Mouse (Mus musculus) lung, embryonic 14.5 days (tissue): Measurements from ENCODE around the gene Ufsp2. TPM values are rescaled to one million over a fixed set of nuclear protein-coding genes. Genes with fewer than 3 reads are reported as not detected.

Experiments used
- ATAC-seq: fragments of 200-750 bp; cut with Nextera tagmentation; 2 replicates; pipeline ENCODE4 v1.8.0; 2017; ENCODE audit warnings: mild to moderate bottlenecking, moderate TSS enrichment, moderate library complexity; ENCODE audit not compliant: insufficient read depth
- DNase-seq: peaks from one replicate; pipeline ENCODE4 v3.0.0-alpha.2; 2015
- H3K27ac ChIP-seq: fragments of 300-500 bp; sonication (generic); 2 replicates; pipeline ENCODE4 v1.5.1; 2014; ENCODE audit warnings: low read depth, mild to moderate bottlenecking, moderate library complexity
- H3K27me3 ChIP-seq: fragments of 300-500 bp; sonication (generic); 2 replicates; pipeline ENCODE4 v1.6.1; 2014; ENCODE audit warnings: low read length, control low read depth; ENCODE audit not compliant: insufficient read depth
- H3K36me3 ChIP-seq: fragments of 300-500 bp; sonication (generic); 2 replicates; pipeline ENCODE4 v1.6.1; 2014; ENCODE audit warnings: control low read depth; ENCODE audit not compliant: insufficient read depth
- H3K4me1 ChIP-seq: fragments of 300-500 bp; sonication (generic); 2 replicates; pipeline ENCODE4 v1.6.1; 2014; ENCODE audit warnings: antibody characterized with exemption, control low read depth; ENCODE audit not compliant: insufficient read depth
- H3K4me2 ChIP-seq: fragments of 300-500 bp; sonication (generic); 2 replicates; pipeline ENCODE4 v1.6.1; 2014; ENCODE audit warnings: mild to moderate bottlenecking
- H3K4me3 ChIP-seq: fragments of 300-500 bp; sonication (generic); 2 replicates; pipeline ENCODE4 v1.5.1; 2014; ENCODE audit warnings: low read depth, low read length
- H3K9ac ChIP-seq: fragments of 300-500 bp; sonication (generic); 2 replicates; pipeline ENCODE4 v1.6.1; 2014
- H3K9me3 ChIP-seq: fragments of 300-500 bp; sonication (generic); 2 replicates; pipeline ENCODE4 v1.6.1; 2016; ENCODE audit warnings: low read depth, low read length, control low read depth
- CTCF ChIP-seq: IDR thresholded peaks from 2 replicates; pipeline ENCODE4 v1.5.1; 2016; ENCODE audit warnings: antibody characterized with exemption, low read depth
- WGBS: fragments of 180-500 bp; shearing (Covaris S2); extraction: QIAGEN DNeasy Blood & Tissue Kit; methylation state at CpG from one replicate; pipeline ENCODE4 v1.1.7; 2014; 5-methylcytosine and 5-hydroxymethylcytosine counted together
- polyA plus RNA-seq: library from polyadenylated mRNA; unstranded; fragments of >200 nt; fragmentation: Nextera tagmentation; extraction: Ambion mirVana; gene quantifications from 2 replicates; pipeline ENCODE4 v1.2.1, GENCODE M21; 2014

Gene Ufsp2
- 75.3 and 81.9 TPM in 2 replicates for polyA plus RNA-seq

- H3K36me3 ChIP-seq, result peaks cover 12% of the 10 kb centered on the region; the same call in 1 of the 2 replicates
- H3K4me3 ChIP-seq, result peak within 1 kb of the TSS; percentile 72
- under 1% methylated on average over 57 of the region's 57 CpGs for WGBS
- H3K4me2 ChIP-seq, result peak within 1 kb of the TSS; percentile 85
- no peaks in the 10 kb centered on the region for H3K27me3 ChIP-seq
- peaks cover 5% of the 10 kb centered on the region; the same call in 1 of the 2 replicates for H3K4me1 ChIP-seq
- H3K27ac ChIP-seq, result peak within 1 kb of the TSS; percentile 77
- H3K9me3 ChIP-seq, result no peaks in the 10 kb centered on the region
- ATAC-seq (peak; percentile 98), DNase-seq (peak; percentile 100)
- peak within 1 kb of the TSS; percentile 69 for H3K9ac ChIP-seq
- TF ChIP-seq CTCF, result peak; percentile 57
Observed at GRCm38 (mm10) chr8:45975126-45975836, at the start of gene Ufsp2, which contains the start of gene 1700029J07Rik. Ufsp2 (plus strand) TSS chr8:45975528. 1700029J07Rik (minus strand) TSS chr8:45975252.

GRCm38 (mm10) chr8:45934582-45935014 lies 40.7 kb upstream of the Ufsp2 start, which contains the start of gene Ccdc110:
Ccdc110 (plus strand) TSS chr8:45934619.
- Histone ChIP-seq H3K4me2 (peak within 1 kb of the TSS; percentile 51), H3K4me1 (no peaks in the 10 kb centered on the region), H3K4me3 (peak within 1 kb of the TSS; percentile 21), H3K27me3 (no peaks in the 10 kb centered on the region), H3K9me3 (no peaks in the 10 kb centered on the region), H3K36me3 (no peaks in the 10 kb centered on the region), H3K9ac (no peak within 1 kb of the TSS), H3K27ac (no peak within 1 kb of the TSS)
- DNase-seq, result peak; percentile 98
- TF ChIP-seq CTCF, result peak; percentile 100
- peak; percentile 88 for ATAC-seq
- 3% methylated on average over 23 of the region's 23 CpGs for WGBS

- WGBS, result 77% methylated on average over 9 of the region's 9 CpGs
- Histone ChIP-seq H3K27ac (no peak overlapping the region), H3K4me3 (no peak overlapping the region), H3K4me1 (no peaks in the 10 kb centered on the region), H3K9me3 (no peaks in the 10 kb centered on the region), H3K9ac (no peak overlapping the region), H3K4me2 (no peak overlapping the region), H3K36me3 (no peaks in the 10 kb centered on the region), H3K27me3 (no peaks in the 10 kb centered on the region)
- ATAC-seq (no peak), DNase-seq (no peak)
- TF ChIP-seq CTCF, result no peak
Observed at GRCm38 (mm10) chr8:45936986-45937385, 38.3 kb upstream of the Ufsp2 start.

GRCm38 (mm10) chr8:45946283-45946682 lies 29.0 kb upstream of the Ufsp2 start:
- WGBS, result 85% methylated on average over 4 of the region's 4 CpGs
- no peaks in the 10 kb centered on the region for H3K27me3 ChIP-seq
- DNase-seq (no peak), ATAC-seq (no peak)
- no peak overlapping the region for H3K9ac ChIP-seq
- H3K4me1 ChIP-seq, result no peaks in the 10 kb centered on the region
- H3K27ac ChIP-seq, result no peak overlapping the region
- no peak overlapping the region for H3K4me2 ChIP-seq
- no peak for TF ChIP-seq CTCF
- H3K36me3 ChIP-seq, result no peaks in the 10 kb centered on the region
- no peak overlapping the region for H3K4me3 ChIP-seq
- H3K9me3 ChIP-seq, result no peaks in the 10 kb centered on the region

GRCm38 (mm10) chr8:45950622-45951021 lies 24.7 kb upstream of the Ufsp2 start:
- H3K4me1 ChIP-seq, result no peaks in the 10 kb centered on the region
- no peak for ATAC-seq
- WGBS, result 55% methylated on average over 2 of the region's 2 CpGs

GRCm38 (mm10) chr8:45970894-45971293 lies 4.4 kb upstream of the Ufsp2 start:
- Histone ChIP-seq H3K9ac (no peak overlapping the region), H3K4me1 (no peaks in the 10 kb centered on the region; the same call in 1 of the 2 replicates), H3K9me3 (no peaks in the 10 kb centered on the region), H3K27me3 (no peaks in the 10 kb centered on the region), H3K36me3 (no peaks in the 10 kb centered on the region), H3K4me3 (no peak overlapping the region), H3K27ac (no peak overlapping the region), H3K4me2 (no peak overlapping the region)
- DNase-seq (peak; percentile 5), ATAC-seq (no peak)
- 95% methylated on average over 12 of the region's 12 CpGs for WGBS
- TF ChIP-seq CTCF, result peak; percentile 31; the same call in 1 of the 2 replicates

More at GRCm38 (mm10) chr8:45950622-45951021, 24.7 kb upstream of the Ufsp2 start:
- TF ChIP-seq CTCF, result no peak
- H3K27ac ChIP-seq, result no peak overlapping the region
- H3K9ac ChIP-seq, result no peak overlapping the region
- H3K4me3 ChIP-seq, result no peak overlapping the region
- H3K9me3 ChIP-seq, result no peaks in the 10 kb centered on the region
- DNase-seq, result no peak
- H3K36me3 ChIP-seq, result no peaks in the 10 kb centered on the region
- H3K4me2 ChIP-seq, result no peak overlapping the region
- H3K27me3 ChIP-seq, result no peaks in the 10 kb centered on the region

- ATAC-seq (no peak), DNase-seq (no peak)
- H3K4me3 ChIP-seq, result peak overlapping the region; percentile 72; the same call in 1 of the 2 replicates
- peak overlapping the region; percentile 48; the same call in 1 of the 2 replicates for H3K9ac ChIP-seq
- H3K4me2 ChIP-seq, result peak overlapping the region; percentile 85
- no peak for TF ChIP-seq CTCF
- H3K9me3 ChIP-seq, result no peaks in the 10 kb centered on the region
- 77% methylated on average over 8 of the region's 8 CpGs for WGBS
- peaks cover 5% of the 10 kb centered on the region; the same call in 1 of the 2 replicates for H3K4me1 ChIP-seq
- peak overlapping the region; percentile 77; the same call in 1 of the 2 replicates for H3K27ac ChIP-seq
- H3K27me3 ChIP-seq, result no peaks in the 10 kb centered on the region
- peaks cover 4% of the 10 kb centered on the region; the same call in 1 of the 2 replicates for H3K36me3 ChIP-seq
Observed at GRCm38 (mm10) chr8:45973988-45974505, 1.3 kb upstream of the Ufsp2 start.
